In genomic region chr11:62645732-62646494, GRCm38 (mm10) we compare ENCODE assay signal across 8 mouse cellular contexts. TPM values are rescaled to one million over a fixed set of nuclear protein-coding genes. Genes with fewer than 3 reads are reported as not detected.
A peak's percentile ranks its signal among the peaks of the same experiment; 100 is the strongest.
DNase-seq lines count a peak whose midpoint lies in the region; ATAC-seq lines count a peak whose summit lies in the region.

No protein-coding gene starts in this region.

- no peaks in the 10 kb centered on the region for H3K36me3 ChIP-seq in neural tube, embryonic 11.5 days (ENCODE audit: control insufficient read depth, insufficient read depth, low read length)
- H3K36me3 ChIP-seq in embryonic facial prominence, embryonic 14.5 days (ENCODE audit: control insufficient read depth, insufficient read depth, low read length) = no peaks in the 10 kb centered on the region
- H3K36me3 ChIP-seq in midbrain, embryonic 10.5 days = peaks cover 15% of the 10 kb centered on the region; the same call in 1 of the 2 replicates

- no peaks in the 10 kb centered on the region for H3K27me3 ChIP-seq in neural tube, embryonic 11.5 days (ENCODE audit: control insufficient read depth, insufficient read depth, low read length)
- no peaks in the 10 kb centered on the region for H3K27me3 ChIP-seq in embryonic facial prominence, embryonic 14.5 days (replicated peaks; ENCODE audit: control insufficient read depth, insufficient read depth, low read length)
- 0 out of 2 replicates have a peak, but pooled peaks cover 3% of the 10 kb centered on the region for H3K27me3 ChIP-seq in midbrain, embryonic 10.5 days (ENCODE audit: low read depth, poor library complexity, severe bottlenecking)

- peak overlapping the region; percentile 30 for H3K4me2 ChIP-seq in neural tube, embryonic 11.5 days (ENCODE audit: low read depth)
- peak overlapping the region; percentile 90 for H3K4me2 ChIP-seq in embryonic facial prominence, embryonic 14.5 days (ENCODE audit: low read depth, low read length)

- no peaks in the 10 kb centered on the region for H3K9me3 ChIP-seq in neural tube, embryonic 11.5 days (ENCODE audit: control insufficient read depth, low read length)
- H3K9me3 ChIP-seq in embryonic facial prominence, embryonic 14.5 days (ENCODE audit: control insufficient read depth, low read length) = no peaks in the 10 kb centered on the region
- no peaks in the 10 kb centered on the region for H3K9me3 ChIP-seq in midbrain, embryonic 10.5 days (replicated peaks)

- DNase-seq in neural tube, embryonic 11.5 days (ENCODE audit: low spot score) = no peak
- no peak for DNase-seq in neural tube, embryonic 10.5 days (ENCODE audit: extremely low spot score, low spot score)
- DNase-seq in embryonic facial prominence, embryonic 14.5 days (ENCODE audit: low spot score) = peak; percentile 78
- DNase-seq in heart, postnatal 10 days = peak; percentile 75 to 78
- DNase-seq in left cerebral cortex, postnatal 4 days = peak; percentile 71
- no peak for DNase-seq in midbrain, embryonic 10.5 days (ENCODE audit: low spot score)
- DNase-seq in telencephalon, adult 2 months (ENCODE audit: low read depth, low spot score) = peak; percentile 81

- no peak overlapping the region for H3K9ac ChIP-seq in neural tube, embryonic 11.5 days (ENCODE audit: low read length)
- peak overlapping the region; percentile 41; the same call in 1 of the 2 replicates for H3K9ac ChIP-seq in embryonic facial prominence, embryonic 14.5 days (ENCODE audit: low read depth, low read length)

- WGBS in neural tube, embryonic 11.5 days = 48% methylated on average over 8 of the region's 8 CpGs
- WGBS in embryonic facial prominence, embryonic 14.5 days = 13% methylated on average over 8 of the region's 8 CpGs
- WGBS in midbrain, embryonic 10.5 days = 56% methylated on average over 8 of the region's 8 CpGs

- H3K4me3 ChIP-seq in neural tube, embryonic 11.5 days (ENCODE audit: low read depth, low read length) = no peak overlapping the region
- peak overlapping the region; percentile 73 for H3K4me3 ChIP-seq in embryonic facial prominence, embryonic 14.5 days (ENCODE audit: low read depth, low read length)
- peak overlapping the region; percentile 83; the same call in 1 of the 2 replicates for H3K4me3 ChIP-seq in midbrain, embryonic 10.5 days

- H3K4me1 ChIP-seq in neural tube, embryonic 11.5 days (ENCODE audit: control insufficient read depth, insufficient read depth, low read length) = peaks cover 16% of the 10 kb centered on the region
- peaks cover 49% of the 10 kb centered on the region for H3K4me1 ChIP-seq in embryonic facial prominence, embryonic 14.5 days (ENCODE audit: control insufficient read depth, insufficient read depth, low read length)
- peaks cover 77% of the 10 kb centered on the region for H3K4me1 ChIP-seq in midbrain, embryonic 10.5 days

- no peak overlapping the region for H3K27ac ChIP-seq in neural tube, embryonic 11.5 days (ENCODE audit: low read depth, low read length)
- peak overlapping the region; percentile 67 for H3K27ac ChIP-seq in embryonic facial prominence, embryonic 14.5 days (replicated peaks; ENCODE audit: low read depth, low read length)
- H3K27ac ChIP-seq in midbrain, embryonic 10.5 days (replicated peaks) = peak overlapping the region; percentile 10; the same call in 1 of the 2 replicates

- intact Hi-C loops in heart, postnatal 10 days (cut with DNase I) = loop anchor here (2.0 kb wide), 1 partner anchor 17 kb away; no protein-coding TSS in a partner anchor
- intact Hi-C loops in left cerebral cortex, postnatal 4 days (cut with DNase I) = loop anchor here (5.0 kb wide), 1 partner anchor 34 kb away; no protein-coding TSS in a partner anchor

- no peak for ATAC-seq in neural tube, embryonic 11.5 days (ENCODE audit: insufficient read depth, low FRiP score, low TSS enrichment)
- no peak for ATAC-seq in embryonic facial prominence, embryonic 14.5 days (ENCODE audit: low read depth)
- no peak for ATAC-seq in inflammation-experienced regulatory T-cells, adult 6 months

RNA-seq across cellular contexts. Expression of gene Lrrc75a, which starts 2.4 kb away (rescaled TPM):
- polyA plus RNA-seq in neural tube, embryonic 11.5 days (2014; fragmentation: Nextera tagmentation; extraction: Ambion mirVana) = 12.3 and 13.6 TPM in 2 replicates
- polyA plus RNA-seq in embryonic facial prominence, embryonic 14.5 days (2014; fragmentation: Nextera tagmentation; extraction: Ambion mirVana) = 16.6 and 17.2 TPM in 2 replicates
- total RNA-seq in heart, postnatal 10 days (2021) = 10 to 100 TPM; 12.0 to 12.3 TPM
- 10 to 100 TPM; 14.4 to 16.7 TPM for total RNA-seq in left cerebral cortex, postnatal 4 days (2021)
- 10.6 and 10.8 TPM in 2 replicates for polyA plus RNA-seq in midbrain, embryonic 10.5 days (2016; fragmentation: Nextera tagmentation; extraction: Ambion mirVana)
- 1 to 10 TPM; 1.8 to 2.6 (median 2.1) TPM for polyA plus RNA-seq in inflammation-experienced regulatory T-cells, adult 6 months (2017; shearing (Covaris generic))

RNA-seq across cellular contexts. Expression of gene Mmgt2, which starts 2.6 kb away (rescaled TPM):
- 39.5 and 47.0 TPM in 2 replicates for polyA plus RNA-seq in neural tube, embryonic 11.5 days (2014; fragmentation: Nextera tagmentation; extraction: Ambion mirVana)
- 48.4 and 54.3 TPM in 2 replicates for polyA plus RNA-seq in embryonic facial prominence, embryonic 14.5 days (2014; fragmentation: Nextera tagmentation; extraction: Ambion mirVana)
- total RNA-seq in heart, postnatal 10 days (2021) = 10 to 100 TPM; 10.8 to 15.8 TPM
- 10 to 100 TPM; 18.1 to 19.6 TPM for total RNA-seq in left cerebral cortex, postnatal 4 days (2021)
- 38.7 and 40.9 TPM in 2 replicates for polyA plus RNA-seq in midbrain, embryonic 10.5 days (2016; fragmentation: Nextera tagmentation; extraction: Ambion mirVana)
- polyA plus RNA-seq in inflammation-experienced regulatory T-cells, adult 6 months (2017; shearing (Covaris generic)) = 10 to 100 TPM; 33.7 to 47.7 (median 38.7) TPM

Comparison
In these comparisons a context has a peak if more than half of its experiments do, and no peak if none do; other contexts are left out.
1. DNase-seq: peak in embryonic facial prominence, embryonic 14.5 days (single experiment), heart, postnatal 10 days (2 of 2), left cerebral cortex, postnatal 4 days (single experiment) and telencephalon, adult 2 months (single experiment); none in neural tube, embryonic 11.5 days (single experiment), neural tube, embryonic 10.5 days (single experiment) and midbrain, embryonic 10.5 days (single experiment).